Mouse (Mus musculus): ENCODE data around the gene Fam174b. TPM values are rescaled to one million over a fixed set of nuclear protein-coding genes. Genes with fewer than 3 reads are reported as not detected.

The Fam174b gene
- polyA plus RNA-seq, 2 experiments = 20.8 to 31.3 TPM

DNA sequence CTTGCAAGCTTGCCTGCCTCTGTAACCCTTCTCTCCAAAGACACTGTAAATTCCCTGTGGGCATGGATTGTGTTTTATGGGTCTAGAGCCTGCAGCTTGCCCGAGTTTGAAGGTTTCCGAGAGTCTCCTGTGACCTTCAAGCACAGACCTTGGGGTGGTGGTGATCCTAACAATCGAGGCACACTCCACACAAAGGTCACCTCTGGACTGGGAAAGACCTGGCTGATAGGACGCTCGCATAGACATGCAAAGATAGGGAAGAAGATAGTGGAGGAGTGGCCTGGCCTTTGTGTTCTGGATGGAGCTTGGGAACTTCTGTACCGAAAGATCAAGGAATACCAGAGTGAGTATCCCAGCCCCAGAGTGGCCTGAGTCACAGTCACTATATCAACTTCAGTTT, 72.1 kb downstream of the Fam174b start:
- no peak overlapping the region for H3K27ac ChIP-seq (replicated peaks; ENCODE audit: low read depth, low read length)
- TF ChIP-seq POLR2A (IDR thresholded peaks at IDR 0.05; ENCODE audit: borderline replicate concordance, extremely low read depth, insufficient read depth, insufficient read length) = no peak
- no peak overlapping the region for H3K4me2 ChIP-seq (replicated peaks; ENCODE audit: low read depth, low read length, severe bottlenecking)
- ATAC-seq (ENCODE audit: low FRiP score, low read depth) (no peak), DNase-seq (ENCODE audit: low spot score) (no peak)
- no peak overlapping the region for H3K4me3 ChIP-seq (replicated peaks; ENCODE audit: low read length)
- no peak overlapping the region for H3K9ac ChIP-seq (ENCODE audit: low read depth, low read length, severe bottlenecking)
- no peaks in the 10 kb centered on the region for H3K9me3 ChIP-seq (ENCODE audit: control insufficient read depth, low read length)
- WGBS = 70% methylated on average over 6 of the region's 6 CpGs
- H3K36me3 ChIP-seq (ENCODE audit: control insufficient read depth, insufficient read depth, low read length) = no peaks in the 10 kb centered on the region
- H3K27me3 ChIP-seq (ENCODE audit: control insufficient read depth, insufficient read depth, low read length) = no peaks in the 10 kb centered on the region
- H3K4me1 ChIP-seq (ENCODE audit: control insufficient read depth, insufficient read depth, low read length) = peaks cover 3% of the 10 kb centered on the region

- H3K36me3 ChIP-seq (ENCODE audit: control insufficient read depth, insufficient read depth, low read length) = no peaks in the 10 kb centered on the region
- no peak overlapping the region for H3K27ac ChIP-seq (replicated peaks; ENCODE audit: low read depth, low read length)
- ATAC-seq (ENCODE audit: low FRiP score, low read depth) = no peak
- H3K4me2 ChIP-seq (replicated peaks; ENCODE audit: low read depth, low read length, severe bottlenecking) = no peak overlapping the region
- no peak overlapping the region for H3K4me3 ChIP-seq (replicated peaks; ENCODE audit: low read length)
- TF ChIP-seq POLR2A (IDR thresholded peaks at IDR 0.05; ENCODE audit: borderline replicate concordance, extremely low read depth, insufficient read depth, insufficient read length) = no peak
- H3K27me3 ChIP-seq (ENCODE audit: control insufficient read depth, insufficient read depth, low read length) = no peaks in the 10 kb centered on the region
- DNase-seq (ENCODE audit: low spot score) = no peak
- 80% methylated on average over 4 of the region's 4 CpGs for WGBS
- H3K9ac ChIP-seq (ENCODE audit: low read depth, low read length, severe bottlenecking) = no peak overlapping the region
- H3K4me1 ChIP-seq (ENCODE audit: control insufficient read depth, insufficient read depth, low read length) = peaks cover 3% of the 10 kb centered on the region
- H3K9me3 ChIP-seq (ENCODE audit: control insufficient read depth, low read length) = no peaks in the 10 kb centered on the region
Measured at GRCm38 (mm10) chr7:73813887-73814286, 73.8 kb downstream of the Fam174b start.

- no peak overlapping the region for H3K4me3 ChIP-seq (replicated peaks; ENCODE audit: low read length)
- WGBS = 88% methylated on average over 7 of the region's 7 CpGs
- no peak for TF ChIP-seq POLR2A (IDR thresholded peaks at IDR 0.05; ENCODE audit: borderline replicate concordance, extremely low read depth, insufficient read depth, insufficient read length)
- H3K9me3 ChIP-seq (ENCODE audit: control insufficient read depth, low read length) = no peaks in the 10 kb centered on the region
- H3K27ac ChIP-seq (replicated peaks; ENCODE audit: low read depth, low read length) = no peak overlapping the region
- H3K27me3 ChIP-seq (ENCODE audit: control insufficient read depth, insufficient read depth, low read length) = no peaks in the 10 kb centered on the region
- ATAC-seq (ENCODE audit: low FRiP score, low read depth) (no peak), DNase-seq (ENCODE audit: low spot score) (no peak)
- no peak overlapping the region for H3K9ac ChIP-seq (ENCODE audit: low read depth, low read length, severe bottlenecking)
- no peaks in the 10 kb centered on the region for H3K36me3 ChIP-seq (ENCODE audit: control insufficient read depth, insufficient read depth, low read length)
- peaks cover 3% of the 10 kb centered on the region for H3K4me1 ChIP-seq (ENCODE audit: control insufficient read depth, insufficient read depth, low read length)
- H3K4me2 ChIP-seq (replicated peaks; ENCODE audit: low read depth, low read length, severe bottlenecking) = no peak overlapping the region
Measured at GRCm38 (mm10) chr7:73814454-73814853, 74.4 kb downstream of the Fam174b start.

- Histone ChIP-seq H3K4me1 (ENCODE audit: control insufficient read depth, insufficient read depth, low read length) (peaks cover 3% of the 10 kb centered on the region), H3K9ac (ENCODE audit: low read depth, low read length, severe bottlenecking) (no peak overlapping the region), H3K4me2 (replicated peaks; ENCODE audit: low read depth, low read length, severe bottlenecking) (no peak overlapping the region), H3K4me3 (replicated peaks; ENCODE audit: low read length) (no peak overlapping the region), H3K36me3 (ENCODE audit: control insufficient read depth, insufficient read depth, low read length) (no peaks in the 10 kb centered on the region), H3K27me3 (ENCODE audit: control insufficient read depth, insufficient read depth, low read length) (no peaks in the 10 kb centered on the region), H3K9me3 (ENCODE audit: control insufficient read depth, low read length) (no peaks in the 10 kb centered on the region), H3K27ac (replicated peaks; ENCODE audit: low read depth, low read length) (no peak overlapping the region)
- DNase-seq (ENCODE audit: low spot score) (no peak), ATAC-seq (ENCODE audit: low FRiP score, low read depth) (no peak)
- TF ChIP-seq POLR2A (IDR thresholded peaks at IDR 0.05; ENCODE audit: borderline replicate concordance, extremely low read depth, insufficient read depth, insufficient read length) = no peak
- 63% methylated on average over 8 of the region's 8 CpGs for WGBS
Measured at GRCm38 (mm10) chr7:73816255-73816996, 76.3 kb downstream of the Fam174b start.

GRCm38 (mm10) chr7:73819366-73819765, 79.3 kb downstream of the Fam174b start:
- Histone ChIP-seq H3K27me3 (ENCODE audit: control insufficient read depth, insufficient read depth, low read length) (no peaks in the 10 kb centered on the region), H3K27ac (replicated peaks; ENCODE audit: low read depth, low read length) (no peak overlapping the region), H3K9ac (ENCODE audit: low read depth, low read length, severe bottlenecking) (no peak overlapping the region), H3K36me3 (ENCODE audit: control insufficient read depth, insufficient read depth, low read length) (no peaks in the 10 kb centered on the region), H3K4me1 (ENCODE audit: control insufficient read depth, insufficient read depth, low read length) (peaks cover 3% of the 10 kb centered on the region), H3K4me2 (replicated peaks; ENCODE audit: low read depth, low read length, severe bottlenecking) (no peak overlapping the region), H3K9me3 (ENCODE audit: control insufficient read depth, low read length) (no peaks in the 10 kb centered on the region), H3K4me3 (replicated peaks; ENCODE audit: low read length) (no peak overlapping the region)
- no peak for TF ChIP-seq POLR2A (IDR thresholded peaks at IDR 0.05; ENCODE audit: borderline replicate concordance, extremely low read depth, insufficient read depth, insufficient read length)
- ATAC-seq (ENCODE audit: low FRiP score, low read depth) (no peak), DNase-seq (ENCODE audit: low spot score) (no peak)
- WGBS = 78% methylated on average over 17 of the region's 17 CpGs

Small RNAs within 50 kb of the gene (microRNA-seq; reads per million reads assigned to microRNA genes)
- not detected for gene Mir7234

Other genes starting within 250 kb of the Fam174b start
- 55.6 and 61.7 TPM in 2 replicates for gene Chd2, start 198.5 kb upstream of the Fam174b start, polyA plus RNA-seq (2012; rRNA removed)
- gene Chd2, start 198.5 kb upstream of the Fam174b start, polyA plus RNA-seq (2014; fragmentation: Nextera tagmentation; extraction: Ambion mirVana) = 56.5 and 65.4 TPM in 2 replicates

Measured in limb, embryonic 14.5 days (tissue).